Mouse (Mus musculus) heart, embryonic 14.5 days (tissue): ENCODE data around the gene Gm9774. TPM values are rescaled to one million over a fixed set of nuclear protein-coding genes. Genes with fewer than 3 reads are reported as not detected.

Experiments used
- ATAC-seq: fragments of 200-750 bp; cut with Nextera tagmentation; 2 replicates; pipeline ENCODE4 v1.8.0; 2017; ENCODE audit warnings: low read depth, moderate TSS enrichment; ENCODE audit not compliant: insufficient number of reproducible peaks, insufficient read depth, low FRiP score
- H3K27ac ChIP-seq, 2 experiments: fragments of 200-500 bp in 1 of 2; fragments of 300-500 bp in 1 of 2; sonication (generic) in 1 of 2; replicated peaks in 1 of 2; 2 replicates each; pipeline ENCODE4 v1.5.1; 2012 to 2014; ENCODE audit warnings: low read depth in 2 of 2, low read length in 2 of 2, control low read depth in 1 of 2, mild to moderate bottlenecking in 1 of 2, mixed read lengths in 1 of 2; ENCODE audit not compliant: control insufficient read depth in 1 of 2, insufficient read depth in 1 of 2
- H3K27me3 ChIP-seq: fragments of 300-500 bp; sonication (generic); 2 replicates; pipeline ENCODE4 v1.6.1; 2014; ENCODE audit warnings: mild to moderate bottlenecking, low read length, control low read depth; ENCODE audit not compliant: control insufficient read depth, insufficient read depth
- H3K36me3 ChIP-seq: fragments of 300-500 bp; sonication (generic); 2 replicates; pipeline ENCODE4 v1.6.1; 2014; ENCODE audit warnings: mild to moderate bottlenecking, control low read depth, low read length, mixed read lengths; ENCODE audit not compliant: control insufficient read depth, insufficient read depth
- H3K4me1 ChIP-seq, 2 experiments: fragments of 200-500 bp in 1 of 2; fragments of 300-500 bp in 1 of 2; sonication (generic) in 1 of 2; 2 replicates each; pipeline ENCODE4 v1.6.1; 2012 to 2014; ENCODE audit warnings: low read length in 2 of 2, control low read depth in 1 of 2, mixed read lengths in 1 of 2; ENCODE audit not compliant: control insufficient read depth in 2 of 2, insufficient read depth in 2 of 2
- H3K4me2 ChIP-seq: fragments of 300-500 bp; sonication (generic); 2 replicates; pipeline ENCODE4 v1.6.1; 2014; ENCODE audit warnings: mild to moderate bottlenecking, low read length
- H3K4me3 ChIP-seq, 2 experiments: fragments of 200-500 bp in 1 of 2; fragments of 300-500 bp in 1 of 2; sonication (generic) in 1 of 2; 2 replicates each; pipeline ENCODE4 v1.5.1; 2012 to 2014; ENCODE audit warnings: low read length in 2 of 2, mild to moderate bottlenecking in 2 of 2, control low read depth in 1 of 2, low read depth in 1 of 2, moderate library complexity in 1 of 2; ENCODE audit not compliant: control insufficient read depth in 1 of 2, insufficient read depth in 1 of 2
- H3K9ac ChIP-seq: fragments of 300-500 bp; sonication (generic); 2 replicates; pipeline ENCODE4 v1.6.1; 2014; ENCODE audit warnings: mild to moderate bottlenecking, low read length
- H3K9me3 ChIP-seq: fragments of 300-500 bp; sonication (generic); 2 replicates; pipeline ENCODE4 v1.6.1; 2016; ENCODE audit warnings: low read length, control low read depth; ENCODE audit not compliant: control insufficient read depth
- WGBS: fragments of 180-500 bp; shearing (Covaris S2); extraction: QIAGEN DNeasy Blood & Tissue Kit; methylation state at CpG from one replicate; pipeline ENCODE4 v1.1.7; 2014; 5-methylcytosine and 5-hydroxymethylcytosine counted together
- polyA plus RNA-seq: library from polyadenylated mRNA; unstranded; fragments of >200 nt; fragmentation: Nextera tagmentation; extraction: Ambion mirVana; gene quantifications from 2 replicates; pipeline ENCODE4 v1.2.1, GENCODE M21; 2014

Gene Gm9774
- polyA plus RNA-seq, 1 experiment from 2014 or later, result 5.9 TPM

- Histone ChIP-seq H3K9me3 (no peaks in the 10 kb centered on the region), H3K4me2 (no peak within 1 kb of the TSS), H3K27ac (no peak within 1 kb of the TSS), H3K9ac (no peak within 1 kb of the TSS), H3K36me3 (no peaks in the 10 kb centered on the region), H3K4me1 (no peaks in the 10 kb centered on the region), H3K4me3 (no peak within 1 kb of the TSS), H3K27me3 (no peaks in the 10 kb centered on the region)
- 85% methylated on average over 2 of the region's 2 CpGs for whole genome bisulfite sequencing
- ATAC-seq, result no peak
These were observed 3.1 kb upstream of the Gm9774 start, which contains the start of gene Sprr2k for GRCm38 (mm10) chr3:92432282-92432681. Sprr2k (plus strand) TSS chr3:92432582.

- H3K27me3 ChIP-seq, result no peaks in the 10 kb centered on the region
- no peaks in the 10 kb centered on the region for H3K36me3 ChIP-seq
- WGBS, result 86% methylated on average over 2 of the region's 2 CpGs
- no peaks in the 10 kb centered on the region for H3K9me3 ChIP-seq
- no peak within 1 kb of the TSS for H3K27ac ChIP-seq
- no peak for ATAC-seq
- H3K4me3 ChIP-seq, result no peak within 1 kb of the TSS
- H3K4me2 ChIP-seq, result no peak within 1 kb of the TSS
- no peak within 1 kb of the TSS for H3K9ac ChIP-seq
- H3K4me1 ChIP-seq, result no peaks in the 10 kb centered on the region
These were observed 11.4 kb downstream of the Gm9774 start, which contains the start of gene Sprr2j-ps for GRCm38 (mm10) chr3:92417782-92418181. Sprr2j-ps (plus strand) TSS chr3:92418082.

- Histone ChIP-seq H3K4me2 (no peak within 1 kb of the TSS), H3K27ac (no peak within 1 kb of the TSS), H3K9me3 (no peaks in the 10 kb centered on the region), H3K27me3 (no peaks in the 10 kb centered on the region), H3K4me3 (no peak within 1 kb of the TSS), H3K36me3 (no peaks in the 10 kb centered on the region), H3K9ac (no peak within 1 kb of the TSS), H3K4me1 (no peaks in the 10 kb centered on the region)
- no peak for ATAC-seq
- 83% methylated on average over 2 of the region's 2 CpGs for WGBS
These were observed 21.5 kb downstream of the Gm9774 start, which contains the start of gene Sprr2i for GRCm38 (mm10) chr3:92407691-92408090. Sprr2i (plus strand) TSS chr3:92407991.

- no peak for ATAC-seq
- Histone ChIP-seq H3K27ac (no peak overlapping the region), H3K4me1 (no peaks in the 10 kb centered on the region), H3K9me3 (no peaks in the 10 kb centered on the region), H3K27me3 (no peaks in the 10 kb centered on the region), H3K4me3 (no peak overlapping the region), H3K9ac (no peak overlapping the region), H3K36me3 (no peaks in the 10 kb centered on the region), H3K4me2 (no peak overlapping the region)
- WGBS, result 43% methylated on average over 1 of the region's 1 CpGs
These were observed 34.9 kb downstream of the Gm9774 start for GRCm38 (mm10) chr3:92394301-92394700.

- H3K4me3 ChIP-seq, result no peak within 1 kb of the TSS
- no peak within 1 kb of the TSS for H3K27ac ChIP-seq
- no peak within 1 kb of the TSS for H3K4me2 ChIP-seq
- WGBS, result 81% methylated on average over 1 of the region's 1 CpGs
- H3K36me3 ChIP-seq, result no peaks in the 10 kb centered on the region
- ATAC-seq, result no peak
- no peaks in the 10 kb centered on the region for H3K4me1 ChIP-seq
- no peak within 1 kb of the TSS for H3K9ac ChIP-seq
- H3K9me3 ChIP-seq, result no peaks in the 10 kb centered on the region
- H3K27me3 ChIP-seq, result no peaks in the 10 kb centered on the region
These were observed 43.8 kb downstream of the Gm9774 start, which contains the start of gene Sprr2h for GRCm38 (mm10) chr3:92385385-92385784. Sprr2h (plus strand) TSS chr3:92385685.

Other genes starting within 250 kb of the Gm9774 start
- gene Sprr2a1, start 213.6 kb downstream of the Gm9774 start, polyA plus RNA-seq, result 0.16 TPM in 1 of 2 replicates, not detected in the other
- gene Sprr2a2, start 213.5 kb downstream of the Gm9774 start, polyA plus RNA-seq, result 1.8 and 2.1 TPM in 2 replicates
- not detected in 2 replicates for gene Sprr2a3, start 144.0 kb downstream of the Gm9774 start, polyA plus RNA-seq
- gene Sprr2b, start 112.8 kb downstream of the Gm9774 start, polyA plus RNA-seq, result not detected in 2 replicates
- gene Sprr2d, start 90.3 kb downstream of the Gm9774 start, polyA plus RNA-seq, result not detected in 2 replicates
- gene Sprr2e, start 77.3 kb downstream of the Gm9774 start, polyA plus RNA-seq, result not detected in 2 replicates
- gene Sprr2f, start 64.2 kb downstream of the Gm9774 start, polyA plus RNA-seq, result not detected in 2 replicates
- not detected in 2 replicates for gene Sprr2h, start 43.7 kb downstream of the Gm9774 start, polyA plus RNA-seq
- not detected in 2 replicates for gene Sprr2i, start 21.4 kb downstream of the Gm9774 start, polyA plus RNA-seq
- gene Sprr2j-ps, start 11.3 kb downstream of the Gm9774 start, polyA plus RNA-seq, result not detected in 2 replicates
- not detected in 2 replicates for gene Sprr2k, start 3.2 kb upstream of the Gm9774 start, polyA plus RNA-seq
- not detected in 2 replicates for gene Sprr1b, start 9.4 kb upstream of the Gm9774 start, polyA plus RNA-seq
- not detected in 2 replicates for gene Sprr3, start 29.3 kb upstream of the Gm9774 start, polyA plus RNA-seq
- 0.78 TPM in 1 of 2 replicates, not detected in the other for gene Sprr1a, start 56.5 kb upstream of the Gm9774 start, polyA plus RNA-seq
- not detected in 2 replicates for gene Sprr4, start 71.1 kb upstream of the Gm9774 start, polyA plus RNA-seq
- gene 2310046K23Rik, start 105.1 kb upstream of the Gm9774 start, polyA plus RNA-seq, result not detected in 2 replicates
- gene Ivl, start 144.3 kb upstream of the Gm9774 start, polyA plus RNA-seq, result not detected in 2 replicates
- gene Smcp, start 159.6 kb upstream of the Gm9774 start, polyA plus RNA-seq, result not detected in 2 replicates
- gene 2210017I01Rik, start 178.1 kb upstream of the Gm9774 start, polyA plus RNA-seq, result not detected in 2 replicates
- gene Lce6a, start 192.2 kb upstream of the Gm9774 start, polyA plus RNA-seq, result not detected in 2 replicates
- not detected in 2 replicates for gene Lce1a1, start 218.9 kb upstream of the Gm9774 start, polyA plus RNA-seq
- not detected in 2 replicates for gene Lce1b, start 227.5 kb upstream of the Gm9774 start, polyA plus RNA-seq
- gene Lce1a2, start 240.9 kb upstream of the Gm9774 start, polyA plus RNA-seq, result not detected in 2 replicates
- not detected in 2 replicates for gene Lce1c, start 249.8 kb upstream of the Gm9774 start, polyA plus RNA-seq